Mouse (Mus musculus): Measurements from ENCODE around the gene Dnajb4. TPM values are rescaled to one million over a fixed set of nuclear protein-coding genes. Genes with fewer than 3 reads are reported as not detected.

The Dnajb4 gene
- polyA plus RNA-seq, 1 experiment from 2014 or later: 26.4 TPM

DNA sequence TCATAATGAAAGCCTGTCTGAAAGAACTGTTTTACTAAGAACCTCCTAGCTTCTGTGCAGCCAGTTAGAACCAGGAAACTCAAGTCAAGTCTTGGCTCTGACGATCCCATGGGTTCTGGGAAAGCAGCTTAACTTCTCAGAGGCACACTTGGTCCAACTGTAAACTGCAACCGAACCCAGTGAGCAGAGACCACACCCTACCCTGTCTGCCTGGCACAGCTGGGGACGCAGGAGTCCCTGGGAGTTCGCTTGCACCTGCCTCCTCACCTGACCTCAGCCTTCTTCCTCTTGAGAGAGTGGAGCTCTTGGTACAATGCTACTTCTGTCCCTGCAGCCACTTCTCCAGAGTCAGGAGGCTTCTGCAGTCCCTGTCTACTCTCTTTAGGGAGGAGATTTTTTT, 49.5 kb downstream of the Dnajb4 start:
- no peaks in the 10 kb centered on the region for H3K9me3 ChIP-seq (ENCODE audit: control insufficient read depth, low read length)
- peak; percentile 68 for DNase-seq (ENCODE audit: low spot score)
- H3K27ac ChIP-seq (replicated peaks): no peak overlapping the region
- H3K9ac ChIP-seq (ENCODE audit: low read length): no peak overlapping the region
- no peak overlapping the region for H3K4me2 ChIP-seq (replicated peaks; ENCODE audit: low read depth)
- H3K36me3 ChIP-seq (ENCODE audit: control insufficient read depth, insufficient read depth, low read length): no peaks in the 10 kb centered on the region
- peak; percentile 85 for ATAC-seq (ENCODE audit: low FRiP score, low TSS enrichment)
- H3K4me3 ChIP-seq (ENCODE audit: low read depth, low read length): no peak overlapping the region
- 43% methylated on average over 4 of the region's 4 CpGs for WGBS
- TF ChIP-seq CTCF (IDR thresholded peaks at IDR 0.05; ENCODE audit: low read depth): no peak
- no peak for TF ChIP-seq EP300 (optimal IDR thresholded peaks at IDR 0.05)
- H3K27me3 ChIP-seq (ENCODE audit: control insufficient read depth, insufficient read depth, low read length): no peaks in the 10 kb centered on the region
- H3K4me1 ChIP-seq (replicated peaks; ENCODE audit: control insufficient read depth, insufficient read depth): peaks cover 2% of the 10 kb centered on the region; the same call in 1 of the 2 replicates

- Histone ChIP-seq H3K9ac (ENCODE audit: low read length) (no peak overlapping the region), H3K36me3 (ENCODE audit: control insufficient read depth, insufficient read depth, low read length) (no peaks in the 10 kb centered on the region), H3K4me3 (ENCODE audit: low read depth, low read length) (no peak overlapping the region), H3K27ac (replicated peaks) (no peak overlapping the region), H3K27me3 (ENCODE audit: control insufficient read depth, insufficient read depth, low read length) (no peaks in the 10 kb centered on the region), H3K9me3 (ENCODE audit: control insufficient read depth, low read length) (no peaks in the 10 kb centered on the region), H3K4me2 (replicated peaks; ENCODE audit: low read depth) (no peak overlapping the region), H3K4me1 (replicated peaks; ENCODE audit: control insufficient read depth, insufficient read depth) (no peaks in the 10 kb centered on the region)
- DNase-seq (ENCODE audit: low spot score) (no peak), ATAC-seq (ENCODE audit: low FRiP score, low TSS enrichment) (no peak)
- TF ChIP-seq EP300 (optimal IDR thresholded peaks at IDR 0.05) (no peak), CTCF (IDR thresholded peaks at IDR 0.05; ENCODE audit: low read depth) (no peak)
Observed at GRCm38 (mm10) chr3:152159321-152159720, 50.8 kb downstream of the Dnajb4 start.

GRCm38 (mm10) chr3:152158344-152159291, 51.5 kb downstream of the Dnajb4 start:
- no peak overlapping the region for H3K9ac ChIP-seq (ENCODE audit: low read length)
- no peaks in the 10 kb centered on the region for H3K27me3 ChIP-seq (ENCODE audit: control insufficient read depth, insufficient read depth, low read length)
- DNase-seq (ENCODE audit: low spot score) (no peak), ATAC-seq (ENCODE audit: low FRiP score, low TSS enrichment) (no peak)
- no peaks in the 10 kb centered on the region for H3K36me3 ChIP-seq (ENCODE audit: control insufficient read depth, insufficient read depth, low read length)
- no peaks in the 10 kb centered on the region for H3K9me3 ChIP-seq (ENCODE audit: control insufficient read depth, low read length)
- 70% methylated on average over 10 of the region's 10 CpGs for WGBS
- no peak for TF ChIP-seq EP300 (optimal IDR thresholded peaks at IDR 0.05)
- TF ChIP-seq CTCF (IDR thresholded peaks at IDR 0.05; ENCODE audit: low read depth): no peak
- H3K4me2 ChIP-seq (replicated peaks; ENCODE audit: low read depth): no peak overlapping the region
- no peak overlapping the region for H3K27ac ChIP-seq (replicated peaks)
- no peak overlapping the region for H3K4me3 ChIP-seq (ENCODE audit: low read depth, low read length)
- H3K4me1 ChIP-seq (replicated peaks; ENCODE audit: control insufficient read depth, insufficient read depth): no peaks in the 10 kb centered on the region

DNA sequence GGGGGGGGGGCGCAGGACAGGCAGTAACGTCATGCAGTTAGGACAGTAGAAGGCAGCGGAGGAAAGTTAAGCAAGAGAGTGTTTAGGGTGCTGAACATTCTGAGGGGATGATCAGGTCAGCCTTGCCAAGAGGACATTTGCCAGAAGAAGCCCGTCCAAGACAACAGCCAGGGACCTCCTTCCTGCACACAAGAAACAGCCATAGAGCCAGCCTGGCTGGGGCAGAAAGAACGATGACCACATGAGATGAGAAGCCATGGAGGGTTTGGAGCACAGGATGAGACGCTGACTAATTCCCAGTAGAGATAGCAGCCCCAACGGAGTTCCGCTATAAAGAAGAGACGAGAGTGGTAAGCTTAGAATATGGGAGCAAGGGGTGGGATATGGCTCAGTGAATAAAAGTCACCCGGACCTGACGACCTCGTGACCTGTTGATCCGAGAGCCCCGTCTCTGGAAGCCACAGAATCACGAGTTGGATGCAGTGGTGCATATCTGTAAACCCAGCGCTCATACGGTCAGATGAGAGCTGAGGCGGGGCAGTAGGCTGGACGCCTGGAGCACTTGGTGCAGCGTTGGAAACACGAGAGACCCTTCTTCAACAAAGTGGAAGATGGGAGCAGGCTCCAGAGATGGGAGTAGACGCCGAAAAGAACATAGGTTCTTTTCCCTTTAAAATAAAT, 53.1 kb downstream of the Dnajb4 start:
- 75% methylated on average over 23 of the region's 23 CpGs for WGBS
- ATAC-seq (ENCODE audit: low FRiP score, low TSS enrichment) (no peak), DNase-seq (ENCODE audit: low spot score) (no peak)
- no peaks in the 10 kb centered on the region for H3K36me3 ChIP-seq (ENCODE audit: control insufficient read depth, insufficient read depth, low read length)
- H3K27ac ChIP-seq (replicated peaks): no peak overlapping the region
- no peak overlapping the region for H3K4me3 ChIP-seq (ENCODE audit: low read depth, low read length)
- no peak for TF ChIP-seq EP300 (optimal IDR thresholded peaks at IDR 0.05)
- no peak for TF ChIP-seq CTCF (IDR thresholded peaks at IDR 0.05; ENCODE audit: low read depth)
- no peaks in the 10 kb centered on the region for H3K4me1 ChIP-seq (replicated peaks; ENCODE audit: control insufficient read depth, insufficient read depth)
- H3K9me3 ChIP-seq (ENCODE audit: control insufficient read depth, low read length): no peaks in the 10 kb centered on the region
- no peaks in the 10 kb centered on the region for H3K27me3 ChIP-seq (ENCODE audit: control insufficient read depth, insufficient read depth, low read length)
- H3K4me2 ChIP-seq (replicated peaks; ENCODE audit: low read depth): no peak overlapping the region
- H3K9ac ChIP-seq (ENCODE audit: low read length): no peak overlapping the region

DNA sequence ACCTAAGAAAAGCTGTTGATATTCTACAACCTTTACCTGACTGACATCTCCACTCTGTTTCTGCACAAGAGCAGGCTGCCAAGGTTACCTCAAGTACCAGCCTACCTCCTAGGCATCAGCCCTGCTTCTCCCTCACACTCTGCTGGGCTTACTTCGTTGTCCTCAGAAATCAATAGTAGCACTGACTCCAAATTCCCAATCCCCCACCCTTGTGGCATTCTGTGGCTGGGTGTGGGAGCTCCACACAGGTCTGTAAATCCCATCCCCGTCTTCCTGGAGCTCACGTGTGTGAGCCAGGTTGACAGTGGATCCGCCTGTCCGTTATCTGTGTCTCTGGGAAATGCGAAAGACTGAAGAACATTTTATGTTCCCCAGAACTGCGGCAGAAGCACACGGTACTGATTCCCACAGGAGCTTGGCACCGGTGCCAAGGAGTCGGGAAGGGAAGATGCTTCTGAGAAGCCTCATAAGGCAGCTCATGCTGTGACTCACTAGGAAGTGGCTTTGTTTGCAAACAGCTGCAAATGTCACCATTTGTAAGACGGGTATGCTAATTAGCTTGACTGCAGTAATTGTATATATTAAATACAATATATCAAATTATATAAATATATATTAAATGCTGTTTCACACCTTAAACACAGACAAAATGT, 54.7 kb downstream of the Dnajb4 start:
- Histone ChIP-seq H3K9me3 (ENCODE audit: control insufficient read depth, low read length) (no peaks in the 10 kb centered on the region), H3K9ac (ENCODE audit: low read length) (no peak overlapping the region), H3K4me2 (replicated peaks; ENCODE audit: low read depth) (no peak overlapping the region), H3K4me1 (replicated peaks; ENCODE audit: control insufficient read depth, insufficient read depth) (no peaks in the 10 kb centered on the region), H3K4me3 (ENCODE audit: low read depth, low read length) (no peak overlapping the region), H3K36me3 (ENCODE audit: control insufficient read depth, insufficient read depth, low read length) (no peaks in the 10 kb centered on the region), H3K27ac (replicated peaks) (no peak overlapping the region), H3K27me3 (ENCODE audit: control insufficient read depth, insufficient read depth, low read length) (no peaks in the 10 kb centered on the region)
- no peak for TF ChIP-seq CTCF (IDR thresholded peaks at IDR 0.05; ENCODE audit: low read depth)
- no peak for TF ChIP-seq EP300 (optimal IDR thresholded peaks at IDR 0.05)
- DNase-seq (ENCODE audit: low spot score): no peak
- WGBS: 55% methylated on average over 11 of the region's 11 CpGs
- ATAC-seq (ENCODE audit: low FRiP score, low TSS enrichment): no peak
